Comparison of ENCODE assay signal across 8 mouse cellular contexts in genomic region chr19:31073959-31074716, GRCm38 (mm10). TPM values are rescaled to one million over a fixed set of nuclear protein-coding genes. Genes with fewer than 3 reads are reported as not detected.
DNase-seq lines count a peak whose midpoint lies in the region; ATAC-seq and TF ChIP-seq lines count a peak whose summit lies in the region.

No protein-coding gene starts in this region.

- no peak for ATAC-seq in hindbrain, embryonic 11.5 days (ENCODE audit: low FRiP score)
- peak; percentile 85 for ATAC-seq in midbrain, embryonic 16.5 days

- peak overlapping the region; percentile 30 for H3K4me3 ChIP-seq in heart, adult 2 months
- H3K4me3 ChIP-seq in hindbrain, embryonic 11.5 days (ENCODE audit: low read depth, low read length), result no peak overlapping the region
- H3K4me3 ChIP-seq in midbrain, embryonic 16.5 days (ENCODE audit: low read depth, low read length), result peak overlapping the region; percentile 19

- 0 out of 2 replicates have a peak, but pooled peaks have one; percentile 23 for TF ChIP-seq POLR2A in heart, adult 2 months (IDR thresholded peaks at IDR 0.05; ENCODE audit: insufficient read depth, low read depth, low read length)

- H3K4me1 ChIP-seq in heart, adult 2 months (ENCODE audit: control insufficient read depth, insufficient read depth, low read length), result no peaks in the 10 kb centered on the region; the same call in 1 of the 2 replicates
- 0 out of 2 replicates have a peak, but pooled peaks cover 2% of the 10 kb centered on the region for H3K4me1 ChIP-seq in hindbrain, embryonic 11.5 days (replicated peaks; ENCODE audit: control insufficient read depth, insufficient read depth, low read length)
- H3K4me1 ChIP-seq in midbrain, embryonic 16.5 days (ENCODE audit: control insufficient read depth, insufficient read depth, low read length), result peaks cover 6% of the 10 kb centered on the region; the same call in 1 of the 2 replicates

- peak overlapping the region; percentile 23; the same call in 1 of the 2 replicates for H3K4me2 ChIP-seq in hindbrain, embryonic 11.5 days (replicated peaks; ENCODE audit: low read depth, low read length)
- H3K4me2 ChIP-seq in midbrain, embryonic 16.5 days (ENCODE audit: low read length), result peak overlapping the region; percentile 47

- H3K27ac ChIP-seq in heart, adult 2 months, result peak overlapping the region; percentile 20; the same call in 1 of the 2 replicates
- H3K27ac ChIP-seq in hindbrain, embryonic 11.5 days (ENCODE audit: low read depth, low read length), result no peak overlapping the region
- H3K27ac ChIP-seq in midbrain, embryonic 16.5 days (ENCODE audit: low read length), result peak overlapping the region; percentile 42

- intact Hi-C loops in heart, adult 2 months (cut with DNase I), result no loop called here
- intact Hi-C loops in left cerebral cortex, postnatal 10 days (cut with DNase I), result no loop called here

- H3K79me2 ChIP-seq in heart, adult 2 months (replicated peaks; ENCODE audit: control insufficient read depth, insufficient read depth, low read length), result no peaks in the 10 kb centered on the region

- H3K9me3 ChIP-seq in hindbrain, embryonic 11.5 days (ENCODE audit: control insufficient read depth, low read length), result no peaks in the 10 kb centered on the region
- H3K9me3 ChIP-seq in midbrain, embryonic 16.5 days (replicated peaks; ENCODE audit: control insufficient read depth, low read length, poor library complexity, severe bottlenecking), result no peaks in the 10 kb centered on the region

- TF ChIP-seq CTCF in heart, adult 2 months (IDR thresholded peaks at IDR 0.05), result no peak

- no peaks in the 10 kb centered on the region for H3K27me3 ChIP-seq in heart, adult 2 months (ENCODE audit: control insufficient read depth, insufficient read depth, low read length)
- no peaks in the 10 kb centered on the region for H3K27me3 ChIP-seq in hindbrain, embryonic 11.5 days (ENCODE audit: control insufficient read depth, insufficient read depth, low read length)
- H3K27me3 ChIP-seq in midbrain, embryonic 16.5 days (ENCODE audit: control insufficient read depth, insufficient read depth, low read depth, low read length), result no peaks in the 10 kb centered on the region

- WGBS in heart, adult 2 months, result 49% methylated on average over 24 of the region's 24 CpGs
- 46% methylated on average over 24 of the region's 24 CpGs for WGBS in hindbrain, embryonic 11.5 days
- 21% methylated on average over 24 of the region's 24 CpGs for WGBS in midbrain, embryonic 16.5 days

- H3K9ac ChIP-seq in heart, adult 2 months (ENCODE audit: low read depth, low read length), result peak overlapping the region; percentile 28; the same call in 1 of the 2 replicates
- H3K9ac ChIP-seq in hindbrain, embryonic 11.5 days (ENCODE audit: low read depth, low read length), result no peak overlapping the region
- H3K9ac ChIP-seq in midbrain, embryonic 16.5 days (ENCODE audit: low read depth, low read length), result peak overlapping the region; percentile 26; the same call in 1 of the 2 replicates

- no peak for DNase-seq in heart, adult 2 months
- DNase-seq in heart, adult 9 months (ENCODE audit: low spot score in 2 of 2), result no peak
- DNase-seq in embryo, embryonic 11 days, result peak; percentile 36
- peak; percentile 21 for DNase-seq in hindbrain, embryonic 11.5 days (ENCODE audit: low spot score)
- no peak for DNase-seq in left cerebral cortex, postnatal 10 days (ENCODE audit: extremely low spot score in 1 of 2, low spot score in 2 of 2)
- no peak for DNase-seq in spleen, postnatal 4 days (ENCODE audit: low spot score in 2 of 2)
- no peak for DNase-seq in kidney, adult 18-20 months

- TF ChIP-seq EP300 in heart, adult 2 months (IDR thresholded peaks at IDR 0.05; ENCODE audit: insufficient read depth, low read depth, low read length), result no peak

- no peaks in the 10 kb centered on the region for H3K36me3 ChIP-seq in heart, adult 2 months (ENCODE audit: control insufficient read depth, insufficient read depth, low read length)
- H3K36me3 ChIP-seq in hindbrain, embryonic 11.5 days (ENCODE audit: control insufficient read depth, insufficient read depth, low read length), result no peaks in the 10 kb centered on the region
- no peaks in the 10 kb centered on the region for H3K36me3 ChIP-seq in midbrain, embryonic 16.5 days (ENCODE audit: control insufficient read depth, insufficient read depth, low read length)

RNA-seq across cellular contexts. Expression of gene Cstf2t, which starts 8.5 kb away (rescaled TPM):
- 10 to 100 TPM; 23.9 to 26.8 TPM for total RNA-seq in heart, adult 2 months (2021)
- 9.6 and 17.8 TPM in 2 replicates for polyA plus RNA-seq in heart, adult 2 months (2012; rRNA removed)
- 45.3 and 51.0 TPM in 2 replicates for polyA plus RNA-seq in hindbrain, embryonic 11.5 days (2014; fragmentation: Nextera tagmentation; extraction: Ambion mirVana)
- polyA plus RNA-seq in midbrain, embryonic 16.5 days (2015; fragmentation: Nextera tagmentation; extraction: Ambion mirVana), result 78.0 and 80.3 TPM in 2 replicates
- total RNA-seq in left cerebral cortex, postnatal 10 days (2021), result 10 to 100 TPM; 63.9 to 68.1 TPM

Comparison
In these comparisons a context has a peak if more than half of its experiments do, and no peak if none do; other contexts are left out.
1. DNase-seq: peak in embryo, embryonic 11 days (single experiment) and hindbrain, embryonic 11.5 days (single experiment); none in heart, adult 2 months (0 of 2), heart, adult 9 months (0 of 2), left cerebral cortex, postnatal 10 days (0 of 2), spleen, postnatal 4 days (0 of 2) and kidney, adult 18-20 months (single experiment).